Mouse (Mus musculus) left cerebral cortex, postnatal 36 days (tissue): ENCODE results near the gene Cacna2d3. TPM values are rescaled to one million over a fixed set of nuclear protein-coding genes. Genes with fewer than 3 reads are reported as not detected.

Experiments
- DNase-seq, 2 experiments: peaks; one replicate each; pipeline ENCODE4 v3.0.0; 2021 to 2022; ENCODE audit warnings: low spot score in 2 of 2, mixed read lengths in 1 of 2
- intact Hi-C: fragments of 180-260 bp; cut with DNase I; formaldehyde crosslinking; loops from one replicate; pipeline ENCODE4 v1.15.1; 2025
- total RNA-seq, 2 experiments: library from RNA; stranded (reverse); gene quantifications; 2 replicates each; pipeline ENCODE4 v1.2.3; 2021

Gene Cacna2d3
- total RNA-seq, 2 experiments from 2014 or later = 108 to 117 TPM

GRCm38 (mm10) chr14:29041498-29041897 lies 680.2 kb downstream of the Cacna2d3 start:
- intact Hi-C loops = no loop called here
- no peak for DNase-seq

- intact Hi-C loops = no loop called here
- DNase-seq = no peak
Observed at GRCm38 (mm10) chr14:29040606-29041364, 680.9 kb downstream of the Cacna2d3 start.

- intact Hi-C loops = no loop called here
- DNase-seq = no peak
Observed at GRCm38 (mm10) chr14:29038246-29038645, 683.4 kb downstream of the Cacna2d3 start.

- intact Hi-C loops = no loop called here
- DNase-seq = no peak
Observed at GRCm38 (mm10) chr14:29031858-29032395, 689.7 kb downstream of the Cacna2d3 start.

GRCm38 (mm10) chr14:29030519-29030918 lies 691.1 kb downstream of the Cacna2d3 start:
- intact Hi-C loops = no loop called here
- DNase-seq = no peak

GRCm38 (mm10) chr14:29029896-29030420 lies 691.7 kb downstream of the Cacna2d3 start:
- no peak for DNase-seq
- intact Hi-C loops = no loop called here

- intact Hi-C loops = no loop called here
- no peak for DNase-seq
Observed at GRCm38 (mm10) chr14:29029107-29029469, 692.6 kb downstream of the Cacna2d3 start.

GRCm38 (mm10) chr14:29028391-29029106 lies 693.1 kb downstream of the Cacna2d3 start:
- no peak for DNase-seq
- intact Hi-C loops = no loop called here

GRCm38 (mm10) chr14:29027276-29027675 lies 694.4 kb downstream of the Cacna2d3 start:
- intact Hi-C loops = no loop called here
- no peak for DNase-seq

GRCm38 (mm10) chr14:29025335-29025734 lies 696.3 kb downstream of the Cacna2d3 start:
- DNase-seq = no peak
- intact Hi-C loops = no loop called here

GRCm38 (mm10) chr14:29023246-29023645 lies 698.4 kb downstream of the Cacna2d3 start:
- no peak for DNase-seq
- intact Hi-C loops = no loop called here

- intact Hi-C loops = no loop called here
- DNase-seq = no peak
Observed at GRCm38 (mm10) chr14:29021295-29021694, 700.4 kb downstream of the Cacna2d3 start.

- intact Hi-C loops = no loop called here
- no peak for DNase-seq
Observed at GRCm38 (mm10) chr14:29018316-29019000, 703.2 kb downstream of the Cacna2d3 start.

GRCm38 (mm10) chr14:29017883-29018282 lies 703.8 kb downstream of the Cacna2d3 start, which contains the start of gene Lrtm1:
Gene Lrtm1 (plus strand): TSS chr14:29018208.
- intact Hi-C loops = no loop called here
- no peak for DNase-seq

GRCm38 (mm10) chr14:29015896-29016295 lies 705.8 kb downstream of the Cacna2d3 start:
- DNase-seq = no peak
- intact Hi-C loops = no loop called here

GRCm38 (mm10) chr14:29014680-29015079 lies 707.0 kb downstream of the Cacna2d3 start:
- no peak for DNase-seq
- intact Hi-C loops = no loop called here

- intact Hi-C loops = no loop called here
- no peak for DNase-seq
Observed at GRCm38 (mm10) chr14:29013161-29013560, 708.5 kb downstream of the Cacna2d3 start.

GRCm38 (mm10) chr14:29009644-29010043 lies 712.0 kb downstream of the Cacna2d3 start:
- intact Hi-C loops = no loop called here
- DNase-seq = no peak

- intact Hi-C loops = no loop called here
- no peak for DNase-seq
Observed at GRCm38 (mm10) chr14:29005228-29005840, 716.3 kb downstream of the Cacna2d3 start.

- DNase-seq = no peak
- intact Hi-C loops = no loop called here
Observed at GRCm38 (mm10) chr14:28996569-28996968, 725.1 kb downstream of the Cacna2d3 start.
